Mouse (Mus musculus) cerebellum, adult (tissue): ENCODE measurements around the gene Ltf.

Source experiments
- ATAC-seq: cut with Nextera tagmentation; 2 replicates; pipeline ENCODE4 v1.9.2; 2017; ENCODE audit warnings: mild to moderate bottlenecking, moderate library complexity, mixed read lengths; ENCODE audit not compliant: insufficient number of reproducible peaks, low FRiP score, low TSS enrichment

Ltf gene

DNA sequence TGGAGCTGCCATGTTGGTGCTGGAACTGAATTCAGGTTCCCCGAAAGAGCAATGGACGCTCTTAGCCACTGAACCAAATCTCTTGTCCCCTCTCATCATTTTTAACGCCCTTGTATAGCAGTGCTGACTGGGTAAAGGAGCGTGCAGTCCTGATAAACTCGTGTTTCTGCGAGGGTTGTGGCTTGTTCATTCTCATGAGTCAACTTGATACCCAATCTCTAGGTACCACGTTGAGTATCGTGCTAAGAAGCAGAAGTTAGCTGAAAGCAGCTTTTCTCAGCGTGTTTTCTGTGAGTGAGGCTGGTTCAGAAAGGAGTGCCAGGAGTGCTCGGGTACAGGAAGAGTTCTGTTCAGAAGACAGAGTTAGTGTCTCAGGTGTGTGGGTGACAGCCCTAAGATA is 7.7 kb downstream of the Ltf start:
- no peak for ATAC-seq

DNA sequence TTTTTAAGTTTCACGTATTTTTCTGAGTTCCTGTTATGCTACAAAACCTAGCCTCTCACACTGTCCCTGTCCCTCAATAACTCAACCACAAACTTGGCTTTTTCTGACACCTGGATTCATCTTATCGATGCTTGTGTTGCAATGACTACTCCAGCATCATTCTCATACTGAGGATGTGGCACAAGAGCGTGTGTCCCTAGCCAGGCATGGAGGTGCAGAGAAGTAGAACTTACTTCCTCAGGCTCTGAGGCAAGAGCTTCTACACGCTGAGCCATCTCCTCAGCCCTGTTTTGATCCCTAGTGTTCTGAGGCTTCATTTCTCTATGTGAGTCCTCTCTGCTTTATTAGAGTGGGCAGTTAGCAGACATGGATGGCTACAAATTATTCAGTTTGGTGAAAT is 14.6 kb downstream of the Ltf start:
- no peak for ATAC-seq

DNA sequence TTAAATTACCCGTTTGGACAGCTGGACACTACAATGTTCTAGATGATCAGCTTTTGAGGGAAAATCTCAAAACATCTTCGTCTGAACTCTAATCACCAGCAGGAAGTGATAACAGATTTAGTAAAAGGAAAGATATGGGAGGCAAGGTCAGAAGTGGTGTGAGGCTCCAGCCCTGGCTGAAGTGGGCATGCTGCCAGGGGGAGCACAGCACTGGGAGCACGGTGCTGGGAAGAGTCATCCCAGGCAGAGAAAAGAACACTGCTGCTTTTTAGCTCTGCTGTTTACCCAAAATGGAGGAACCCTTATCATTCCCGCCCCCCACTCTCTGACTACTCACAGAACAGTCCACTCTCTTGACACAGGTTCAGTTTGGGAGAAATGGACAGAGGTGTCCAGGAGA is 20.9 kb downstream of the Ltf start:
- ATAC-seq = no peak

DNA sequence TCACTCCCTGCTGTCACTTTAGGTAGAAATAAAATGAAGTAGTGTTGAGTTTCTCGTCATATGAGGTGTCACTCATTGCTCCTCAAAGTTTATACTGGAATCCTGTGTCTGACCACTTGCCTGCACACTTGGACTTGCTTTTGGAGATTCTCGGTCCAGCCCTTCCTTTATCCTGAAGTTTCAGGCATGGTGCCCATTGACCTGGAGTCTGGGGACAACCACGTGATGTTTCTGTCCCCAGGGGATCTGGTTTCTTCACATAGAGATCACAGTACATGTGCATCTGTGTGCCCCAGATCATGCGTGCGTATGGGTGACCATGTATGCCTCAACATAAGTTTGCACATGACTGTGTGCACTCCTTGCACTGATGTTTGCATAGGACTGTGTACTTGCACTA is 23.2 kb downstream of the Ltf start:
- no peak for ATAC-seq

DNA sequence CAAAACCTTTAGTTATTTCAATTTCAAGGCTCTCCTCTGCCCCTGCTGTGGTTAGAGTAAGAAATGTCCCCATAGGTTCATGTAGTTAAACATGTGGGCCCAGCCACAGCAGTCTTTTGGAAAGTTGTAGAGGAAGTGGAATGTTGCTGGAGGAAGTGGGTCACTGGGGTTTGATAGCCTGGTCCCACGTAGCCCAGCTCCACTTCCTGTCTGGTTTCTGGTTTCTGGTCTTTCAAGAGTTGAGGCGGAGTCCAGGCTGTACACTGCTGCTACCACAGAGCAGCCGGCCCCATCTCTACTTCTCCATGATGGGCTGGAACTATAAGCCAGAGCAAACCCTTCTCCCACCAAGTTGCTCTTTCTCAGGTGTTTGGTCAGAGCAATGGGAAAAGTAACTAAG is 27.2 kb downstream of the Ltf start:
- no peak for ATAC-seq

DNA sequence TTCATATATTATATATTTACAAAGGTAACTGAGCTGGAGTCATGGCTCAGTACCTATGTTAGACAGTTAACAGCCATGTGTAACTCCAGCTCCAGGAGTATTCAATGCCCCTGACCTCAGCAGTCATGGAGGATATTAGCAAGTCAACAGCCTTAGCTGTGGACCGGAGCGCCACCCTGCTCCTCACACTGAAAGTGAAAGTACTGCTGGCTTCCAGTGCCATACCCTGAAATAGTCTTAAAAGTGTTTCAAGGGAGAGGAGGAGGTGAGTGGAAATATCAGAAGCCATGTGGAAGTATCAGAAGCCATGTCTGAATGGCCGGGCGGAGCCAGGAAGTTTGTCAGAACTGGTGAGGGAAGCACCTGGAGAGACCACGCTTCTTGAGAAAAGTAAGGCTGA is 28.2 kb downstream of the Ltf start:
- no peak for ATAC-seq

DNA sequence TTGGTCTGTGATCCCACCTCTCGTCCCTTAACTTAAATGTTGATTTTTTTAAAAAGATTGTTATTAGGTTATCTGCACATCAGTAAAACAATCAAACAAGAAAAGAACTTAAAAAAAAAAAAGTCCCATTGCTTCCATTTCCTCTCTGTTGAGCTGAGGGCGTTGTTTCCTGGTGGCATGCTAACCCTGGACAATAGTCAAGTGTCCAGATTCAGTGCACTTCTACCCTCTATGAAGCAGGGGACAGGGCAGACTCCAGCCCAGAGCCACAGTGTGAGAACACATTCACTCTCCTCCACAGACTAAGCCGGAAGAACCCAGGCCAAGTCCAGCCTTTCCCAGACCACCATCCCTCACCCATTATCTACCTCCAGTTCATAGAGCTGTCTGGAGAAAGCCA is 29.4 kb downstream of the Ltf start:
- ATAC-seq = no peak

DNA sequence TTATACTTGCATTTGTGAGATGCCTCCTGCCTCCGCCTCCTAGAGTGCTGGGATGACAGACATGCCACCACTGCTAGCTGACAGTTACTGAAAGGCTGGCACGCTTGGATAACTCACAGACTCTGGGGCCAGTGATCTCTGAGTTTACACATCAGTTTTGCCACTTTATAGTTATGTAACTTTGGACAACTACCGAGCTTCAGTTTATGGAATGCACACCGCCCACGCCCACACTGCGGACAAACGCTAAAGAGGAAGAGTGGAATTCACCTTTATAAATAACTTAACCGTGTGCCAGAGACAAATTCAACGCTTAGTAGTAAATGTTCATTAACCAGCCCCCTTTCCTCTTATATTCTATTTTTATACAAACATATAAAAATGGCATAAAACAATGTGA is 35.9 kb downstream of the Ltf start:
- ATAC-seq = no peak

DNA sequence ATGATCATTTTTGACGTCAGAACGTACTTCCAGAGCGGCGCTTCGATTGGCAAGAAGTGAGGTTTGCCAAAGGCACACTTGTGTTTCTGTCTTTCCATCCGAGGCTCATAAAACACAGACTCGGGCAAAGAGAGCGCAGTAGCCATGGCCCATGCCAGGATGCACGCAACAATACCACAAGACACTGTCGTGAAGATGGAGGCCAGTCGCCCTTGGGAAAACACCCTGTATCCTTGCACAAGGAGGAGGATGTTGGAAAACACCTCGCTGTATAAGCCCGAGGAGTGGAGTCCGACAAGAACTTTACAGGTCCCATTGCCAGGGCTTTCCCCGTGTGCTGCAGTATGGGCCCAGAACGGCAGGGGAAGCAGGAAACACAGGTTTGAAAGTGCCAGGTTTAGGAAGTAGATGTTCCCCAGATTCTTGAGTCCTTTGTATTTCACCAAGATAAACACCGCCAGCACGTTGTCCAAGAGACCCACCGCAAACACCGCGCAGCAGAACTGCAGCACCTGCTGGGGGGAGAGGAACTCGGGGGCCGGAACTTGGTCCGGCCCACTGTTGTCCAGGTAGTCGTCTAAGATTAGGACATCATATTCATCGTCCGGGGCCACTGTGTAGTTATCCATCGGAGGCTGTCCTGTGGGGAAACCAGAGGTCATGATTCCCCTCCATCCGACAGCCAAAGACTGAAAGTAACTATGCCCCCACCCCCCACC is 36.9 kb downstream of the Ltf start:
- ATAC-seq = no peak

DNA sequence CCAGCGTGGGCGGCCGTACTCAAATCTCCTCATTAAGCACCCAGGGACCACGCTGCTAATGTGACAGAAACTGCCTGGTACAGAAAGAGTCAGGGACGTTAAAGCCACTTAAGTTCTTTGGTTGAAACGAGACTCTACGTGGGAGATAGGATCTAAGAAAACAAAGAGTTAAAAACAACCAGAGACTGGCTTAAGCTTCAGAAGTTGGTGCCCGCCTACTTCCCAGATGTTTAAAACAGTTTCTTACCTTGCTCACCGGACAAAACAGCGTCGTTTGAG is 37.4 kb downstream of the Ltf start:
- no peak for ATAC-seq

DNA sequence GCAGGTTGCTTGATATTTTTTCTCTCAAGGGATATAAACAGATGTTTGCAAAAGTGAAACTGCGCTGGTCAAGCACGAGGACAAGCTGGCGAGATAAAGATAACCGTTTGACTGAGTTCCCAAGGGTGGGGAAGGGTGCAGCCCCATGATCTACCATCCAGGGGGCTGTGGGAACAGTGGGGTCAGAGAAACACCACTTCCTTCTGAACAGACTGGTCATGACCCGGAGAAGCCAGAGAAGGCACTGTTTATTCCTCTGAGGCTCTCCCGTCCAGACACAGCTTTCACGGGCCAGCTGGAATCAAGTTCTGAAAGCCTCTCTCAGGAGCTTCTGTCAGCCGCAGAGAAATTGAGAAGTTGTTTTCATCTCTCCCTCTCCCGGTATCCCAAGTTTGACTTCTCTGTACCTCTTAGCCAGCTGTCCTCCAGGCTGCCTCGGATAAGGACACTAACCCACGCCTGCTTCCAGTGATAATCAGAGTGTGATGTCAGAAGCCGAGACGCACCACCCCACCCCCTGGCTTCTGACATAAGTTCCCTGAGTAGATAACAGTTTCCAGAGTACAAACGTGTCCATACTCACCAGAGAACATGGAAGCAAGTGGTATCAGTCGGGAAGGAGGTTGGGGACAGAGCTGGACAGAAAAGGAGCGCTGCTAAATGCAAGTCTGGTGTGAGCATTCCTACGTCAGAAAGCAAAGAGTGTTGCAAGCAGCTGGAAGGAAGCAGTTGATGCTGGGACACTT is 37.9 kb downstream of the Ltf start, which contains the start of gene Ccrl2:
Gene Ccrl2, minus strand, starts transcription at position 722 of the 746 bp plus-strand sequence.
- ATAC-seq = no peak

DNA sequence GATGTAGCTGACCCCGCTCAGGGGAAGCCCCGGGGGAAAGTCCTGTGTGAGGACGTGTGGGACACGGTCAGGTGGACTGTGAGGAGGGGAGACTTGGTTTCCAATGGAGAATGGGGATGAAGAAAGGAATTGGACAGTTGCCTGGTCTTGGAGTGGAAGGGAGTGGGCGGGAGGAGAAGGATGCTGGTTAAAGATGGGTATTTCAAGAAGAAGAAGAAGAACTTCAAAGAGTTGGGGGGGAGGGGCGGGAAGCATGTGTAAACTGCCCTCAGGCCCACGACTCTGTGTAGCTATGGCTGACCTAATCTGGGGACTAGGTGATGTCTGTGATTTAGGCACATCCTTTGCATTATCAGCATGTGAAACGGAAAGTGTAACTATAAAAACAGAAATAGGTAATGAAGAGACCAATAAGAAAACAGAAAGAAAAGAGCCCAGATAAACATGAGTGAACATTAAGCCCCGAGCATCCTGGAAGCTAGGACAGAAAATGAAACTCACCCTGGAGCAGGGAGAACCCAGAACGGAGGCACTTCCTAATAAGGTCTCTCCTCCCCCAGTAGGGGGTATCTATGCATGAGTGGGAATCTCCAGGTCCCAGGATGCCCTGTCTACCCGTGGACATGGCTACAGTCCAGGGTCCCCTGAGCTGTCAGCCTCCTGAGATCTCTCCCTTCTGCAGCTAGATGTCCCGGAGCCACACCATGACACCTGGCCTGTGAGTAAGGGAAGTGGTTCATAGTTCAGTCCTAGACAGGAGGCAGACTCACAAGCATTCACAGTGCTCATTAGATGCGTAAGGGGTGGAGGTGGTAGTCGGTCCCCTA is 38.7 kb downstream of the Ltf start:
- ATAC-seq = no peak

DNA sequence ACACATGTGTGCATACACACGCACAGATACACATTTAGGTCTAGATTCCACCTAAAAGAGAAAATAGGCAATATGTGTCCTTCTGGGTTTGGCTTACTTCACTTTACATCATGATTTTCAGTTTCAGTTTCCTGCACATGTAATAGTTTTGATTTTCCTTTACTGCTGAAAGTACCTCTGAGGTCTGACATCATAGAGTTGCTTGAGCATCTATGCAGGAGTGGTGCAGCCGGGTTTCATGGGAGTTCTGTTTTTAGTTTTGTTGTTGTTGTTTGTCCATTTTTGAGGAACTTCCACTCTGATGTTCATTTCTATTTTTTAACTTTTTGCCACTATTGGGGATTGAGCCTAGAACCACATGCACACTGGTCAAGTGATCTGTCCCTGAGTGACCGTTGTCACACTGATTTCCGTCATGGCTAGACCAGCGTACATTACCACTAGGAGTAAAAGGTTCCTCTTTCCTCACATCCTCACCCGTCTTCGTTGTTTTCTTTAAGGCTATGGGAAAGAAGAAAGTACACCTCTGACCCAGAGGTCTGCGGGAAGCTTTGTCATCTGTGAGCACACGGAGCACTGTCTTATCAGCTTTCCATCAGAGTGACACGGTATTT is 40.0 kb downstream of the Ltf start:
- ATAC-seq = no peak

DNA sequence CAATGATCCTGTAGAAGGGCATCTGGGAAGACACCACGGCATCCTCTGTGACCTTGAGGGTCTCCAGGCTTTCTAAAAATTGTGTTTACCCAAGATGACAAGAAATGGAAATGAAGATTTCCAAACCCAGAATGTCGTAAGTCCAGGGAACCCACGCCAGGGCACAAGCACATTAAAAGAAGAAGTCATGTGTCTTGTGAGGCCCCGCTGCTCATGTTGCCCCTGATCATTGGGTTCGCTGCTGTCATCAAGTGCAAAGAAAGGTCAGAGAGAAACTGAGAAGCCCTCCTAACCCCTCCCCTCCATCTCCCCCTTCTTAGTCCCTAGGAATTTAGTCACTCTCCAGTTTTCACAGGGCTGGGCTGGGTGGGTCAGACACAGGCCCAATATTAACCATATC is 43.8 kb downstream of the Ltf start:
- no peak for ATAC-seq

DNA sequence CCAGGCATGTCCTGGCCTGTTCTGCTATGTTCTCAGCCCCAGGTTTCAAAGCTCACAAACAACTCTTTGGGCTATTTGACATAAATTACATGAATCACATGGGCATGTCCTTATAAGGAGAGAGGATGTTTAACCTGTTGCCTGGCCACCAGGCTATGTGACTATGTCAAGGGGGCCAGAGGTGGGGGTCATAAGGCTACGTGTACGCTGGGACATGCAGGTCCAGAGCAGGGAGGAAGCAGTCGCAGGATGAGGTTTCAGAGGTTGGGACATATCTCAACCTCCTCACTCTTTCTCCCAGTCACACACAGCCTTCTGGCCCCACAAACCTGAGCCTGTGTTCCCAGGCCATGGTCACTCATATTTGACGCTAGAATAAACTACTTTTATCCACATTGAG is 48.0 kb downstream of the Ltf start:
- ATAC-seq = no peak

DNA sequence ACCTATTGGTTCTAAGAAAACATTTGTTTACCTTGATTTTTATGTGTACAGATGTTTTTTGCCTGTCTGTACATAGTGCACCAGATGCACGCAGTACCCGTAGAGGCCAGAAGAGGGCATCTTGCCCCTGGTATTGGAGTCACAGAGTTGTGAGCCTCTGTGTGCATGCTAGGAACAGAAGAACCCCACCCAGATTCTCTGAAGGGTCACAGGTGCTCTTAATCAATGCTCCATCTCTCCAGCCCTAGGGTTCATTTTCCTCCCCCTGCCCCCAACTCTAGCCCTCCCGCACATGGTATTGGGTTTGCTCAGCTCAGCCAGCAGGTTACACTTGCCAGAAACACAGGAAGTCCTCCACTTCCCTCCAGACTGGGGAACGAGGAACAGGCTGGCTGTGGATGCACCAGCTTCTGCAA is 51.5 kb downstream of the Ltf start:
- no peak for ATAC-seq

DNA sequence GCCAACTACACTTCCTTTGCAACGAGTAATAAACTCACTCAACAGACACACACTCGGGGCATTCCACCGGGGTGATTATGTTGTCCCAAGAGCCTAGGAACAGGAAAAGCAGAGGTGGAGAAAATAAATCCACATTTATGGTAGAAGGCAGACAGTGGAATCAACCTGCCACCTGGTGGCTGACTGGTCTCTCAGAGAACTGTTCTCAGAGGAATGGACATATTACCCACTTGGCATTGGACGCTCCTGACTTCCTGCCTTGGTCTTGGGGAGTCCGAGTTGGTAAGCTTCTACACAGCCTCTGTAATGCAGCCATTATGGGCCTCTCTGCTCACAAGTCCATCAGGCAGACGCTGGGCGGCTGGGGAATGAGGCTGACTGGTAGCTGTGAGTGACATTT is 53.1 kb downstream of the Ltf start:
- no peak for ATAC-seq

DNA sequence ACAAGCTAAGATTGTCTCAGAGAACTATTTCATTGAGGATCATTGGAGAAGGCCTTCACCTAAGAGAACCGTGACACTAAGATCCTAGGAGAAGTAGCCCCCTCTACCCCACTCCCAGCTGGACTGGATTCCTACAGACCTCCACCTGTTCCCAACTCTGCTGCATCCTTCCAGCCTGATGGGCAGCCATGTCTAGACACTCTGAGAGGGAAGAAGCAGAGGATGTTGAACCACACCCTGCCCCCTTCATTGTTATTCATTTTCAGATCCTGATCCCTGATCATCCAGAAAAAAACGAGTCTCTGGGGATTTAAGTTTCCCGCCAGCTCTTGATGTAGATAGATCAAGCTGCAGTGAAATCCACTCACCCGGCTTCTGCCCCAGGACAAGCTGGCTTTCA is 53.9 kb downstream of the Ltf start:
- ATAC-seq = no peak

DNA sequence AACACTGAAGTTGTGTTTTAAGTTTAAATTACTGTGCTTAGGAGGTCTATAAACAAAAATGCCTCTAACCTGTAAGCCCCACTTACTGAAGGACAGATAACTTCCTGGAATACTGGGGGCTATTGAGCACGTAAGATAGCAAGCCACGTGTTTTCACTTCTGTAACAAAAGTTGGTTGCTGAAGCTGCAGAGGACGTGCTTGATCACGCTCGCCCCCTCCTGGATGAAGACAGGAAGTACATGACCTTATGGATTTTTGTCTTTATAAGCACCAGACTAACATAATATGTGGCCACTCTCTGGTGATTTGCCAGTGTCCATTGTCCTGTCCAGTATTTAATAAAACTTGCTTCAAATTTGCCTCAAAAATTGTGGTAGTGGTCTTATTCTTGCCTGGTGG is 58.7 kb downstream of the Ltf start:
- ATAC-seq = no peak

DNA sequence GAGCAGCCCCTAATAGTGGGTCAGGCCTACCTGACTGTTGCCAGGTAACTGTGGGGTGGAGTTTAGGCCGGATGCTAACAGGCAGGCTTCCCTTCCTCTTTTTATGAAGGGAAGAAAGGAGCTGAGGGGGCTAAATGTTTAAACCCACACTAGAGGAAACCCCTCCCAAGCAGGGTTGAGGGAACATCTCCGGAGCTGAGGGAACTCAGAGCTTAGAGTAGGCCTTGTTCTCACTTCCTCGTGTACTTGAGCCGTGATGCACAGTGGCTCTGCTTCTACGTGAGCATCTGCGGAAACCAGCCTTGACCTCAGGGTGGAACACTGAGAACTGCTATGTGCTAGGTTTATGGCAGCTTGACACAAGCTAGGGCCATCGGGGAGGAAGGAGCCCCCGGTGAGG is 61.7 kb downstream of the Ltf start:
- no peak for ATAC-seq

DNA sequence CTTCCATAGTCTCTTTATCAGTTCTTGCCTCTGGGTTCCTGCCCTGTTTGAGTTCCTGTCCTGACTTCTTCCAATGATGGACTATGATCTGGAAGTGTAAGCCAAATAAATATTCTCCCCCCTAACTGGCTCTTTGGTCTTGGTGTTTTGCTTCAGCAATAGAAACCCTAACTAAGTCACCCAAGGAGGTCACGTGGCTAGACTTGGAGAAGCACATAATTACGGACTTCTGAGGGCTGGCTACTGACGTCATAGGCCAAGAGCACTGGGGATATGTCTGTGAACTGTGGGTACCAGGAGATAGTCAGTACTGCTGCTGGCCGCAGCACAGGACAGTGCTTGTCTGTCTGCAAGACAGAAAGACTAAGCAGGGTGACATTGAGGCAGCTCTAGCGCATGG is 62.7 kb downstream of the Ltf start:
- no peak for ATAC-seq
